Mouse (Mus musculus) gonadal fat pad, adult 2 months (tissue): ENCODE measurements around the gene Tram2. TPM values are rescaled to one million over a fixed set of nuclear protein-coding genes. Genes with fewer than 3 reads are reported as not detected.

Experiments
- DNase-seq: peaks from one replicate; pipeline ENCODE4 v3.0.0-alpha.2; 2012; ENCODE audit warnings: low read depth
- polyA plus RNA-seq: library from polyadenylated mRNA; depleted of rRNA; stranded (reverse); fragments of >200 nt; gene quantifications from 2 replicates; pipeline ENCODE4 v1.2.3, GENCODE M21; 2012

Gene Tram2
- polyA plus RNA-seq, 1 experiment = 6.6 TPM

GRCm38 (mm10) chr1:21067536-21068221, 11.3 kb downstream of the Tram2 start:
- DNase-seq = no peak

- DNase-seq = no peak
Measured at GRCm38 (mm10) chr1:21064153-21064552, 14.9 kb downstream of the Tram2 start.

GRCm38 (mm10) chr1:21059385-21060109, 19.5 kb downstream of the Tram2 start:
- DNase-seq = no peak

GRCm38 (mm10) chr1:21053009-21053408, 26.0 kb downstream of the Tram2 start:
- no peak for DNase-seq

- DNase-seq = no peak
Measured at GRCm38 (mm10) chr1:21052608-21053007, 26.4 kb downstream of the Tram2 start.

- no peak for DNase-seq
Measured at GRCm38 (mm10) chr1:21052132-21052545, 26.9 kb downstream of the Tram2 start.

- DNase-seq = no peak
Measured at GRCm38 (mm10) chr1:21049005-21049404, 30.0 kb downstream of the Tram2 start.

- no peak for DNase-seq
Measured at GRCm38 (mm10) chr1:21048402-21048801, 30.6 kb downstream of the Tram2 start.

GRCm38 (mm10) chr1:21042461-21042860, 36.6 kb downstream of the Tram2 start:
- DNase-seq = no peak

GRCm38 (mm10) chr1:21040610-21041326, 38.3 kb downstream of the Tram2 start:
- DNase-seq = no peak

GRCm38 (mm10) chr1:21040173-21040572, 38.9 kb downstream of the Tram2 start:
- no peak for DNase-seq

GRCm38 (mm10) chr1:21039564-21039963, 39.5 kb downstream of the Tram2 start:
- DNase-seq = no peak

- DNase-seq = no peak
Measured at GRCm38 (mm10) chr1:21037881-21038601, 41.0 kb downstream of the Tram2 start.

GRCm38 (mm10) chr1:21035878-21036277, 43.2 kb downstream of the Tram2 start:
- DNase-seq = no peak

- no peak for DNase-seq
Measured at GRCm38 (mm10) chr1:21033792-21034119, 45.3 kb downstream of the Tram2 start.

- DNase-seq = no peak
Measured at GRCm38 (mm10) chr1:21033065-21033791, 45.8 kb downstream of the Tram2 start.

GRCm38 (mm10) chr1:21031650-21032049, 47.4 kb downstream of the Tram2 start:
- DNase-seq = no peak

GRCm38 (mm10) chr1:21029000-21029399, 50.0 kb downstream of the Tram2 start:
- no peak for DNase-seq

GRCm38 (mm10) chr1:21026534-21026933, 52.5 kb downstream of the Tram2 start:
- no peak for DNase-seq

GRCm38 (mm10) chr1:21025203-21025602, 53.8 kb downstream of the Tram2 start:
- DNase-seq = no peak

- no peak for DNase-seq
Measured at GRCm38 (mm10) chr1:21023101-21023500, 55.9 kb downstream of the Tram2 start.
